Mouse (Mus musculus): ENCODE measurements around the gene Rnf224.

The Rnf224 gene

GRCm38 (mm10) chr2:25228431-25228889 lies 8.1 kb downstream of the Rnf224 start:
- intact Hi-C loops (cut with DNase I) = loop anchor here (1.0 kb wide), 1 partner anchor 35 kb away; no protein-coding TSS in a partner anchor

- intact Hi-C loops (cut with DNase I) = no loop called here
Observed at GRCm38 (mm10) chr2:25227406-25227805, 9.2 kb downstream of the Rnf224 start.

- intact Hi-C loops (cut with DNase I) = no loop called here
Observed at GRCm38 (mm10) chr2:25226864-25227263, 9.7 kb downstream of the Rnf224 start.

GRCm38 (mm10) chr2:25225811-25226379 lies 10.7 kb downstream of the Rnf224 start:
- intact Hi-C loops (cut with DNase I) = no loop called here

GRCm38 (mm10) chr2:25224766-25225752 lies 11.5 kb downstream of the Rnf224 start:
- intact Hi-C loops (cut with DNase I) = no loop called here

GRCm38 (mm10) chr2:25224492-25224765 lies 12.2 kb downstream of the Rnf224 start, which contains the start of gene Tubb4b:
Tubb4b (minus strand) TSS chr2:25224702.
- intact Hi-C loops (cut with DNase I) = no loop called here

DNA sequence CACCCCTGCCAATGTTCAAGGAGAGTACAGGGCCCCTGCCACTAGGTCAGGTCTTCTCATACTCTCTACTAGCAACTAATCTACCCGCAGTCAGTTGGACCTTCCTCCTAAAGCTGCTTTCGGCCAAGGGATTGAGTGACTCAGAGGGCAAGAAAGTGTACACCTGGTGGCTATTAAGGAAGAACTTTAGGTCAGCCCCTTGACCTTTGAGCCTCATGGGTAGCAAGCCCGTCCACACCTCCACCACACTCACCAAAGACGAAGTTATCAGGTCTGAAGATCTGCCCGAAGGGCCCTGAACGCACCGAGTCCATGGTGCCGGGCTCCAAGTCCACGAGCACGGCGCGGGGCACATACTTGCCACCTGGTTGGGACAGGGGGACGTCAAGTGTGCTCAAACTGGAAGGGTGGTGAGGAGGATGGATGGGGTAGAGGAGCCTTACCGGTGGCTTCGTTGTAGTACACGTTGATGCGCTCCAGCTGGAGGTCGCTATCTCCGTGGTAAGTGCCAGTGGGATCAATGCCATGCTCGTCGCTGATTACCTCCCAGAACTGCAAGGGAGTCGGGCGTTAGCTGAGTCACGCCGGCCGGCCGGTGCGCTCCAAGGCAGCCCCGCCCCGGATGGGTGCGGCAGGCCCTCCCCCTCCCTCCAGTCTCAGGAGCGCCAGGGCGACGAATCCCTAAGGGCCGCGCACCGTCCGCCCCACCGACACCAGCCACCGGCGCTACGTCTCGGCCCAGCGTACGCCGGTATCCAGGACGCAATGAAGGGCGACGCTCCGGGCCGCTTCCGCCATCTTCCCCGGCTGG lies 12.7 kb downstream of the Rnf224 start:
- intact Hi-C loops (cut with DNase I) = no loop called here

DNA sequence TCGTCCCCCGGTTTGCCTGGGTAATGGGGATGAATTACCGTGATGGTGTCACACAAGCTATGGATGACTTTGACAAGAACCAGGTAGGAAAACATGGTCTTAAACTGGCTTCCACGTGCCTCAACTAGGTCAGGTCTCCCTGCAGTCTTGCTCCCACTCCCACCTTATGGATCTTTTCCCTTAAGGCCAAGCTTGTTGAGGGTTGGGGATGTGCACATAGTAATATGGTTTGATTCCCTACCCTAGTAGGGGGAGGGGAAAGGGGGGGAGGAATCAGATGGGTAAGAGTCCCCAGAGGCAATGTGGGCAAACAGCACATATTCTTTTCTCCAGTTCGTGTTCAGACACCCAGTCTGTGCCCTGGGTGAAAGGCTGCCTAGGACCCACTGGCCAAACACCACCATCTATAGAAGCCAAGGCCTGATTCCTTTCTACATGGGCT lies 15.2 kb downstream of the Rnf224 start:
- intact Hi-C loops (cut with DNase I) = no loop called here

- intact Hi-C loops (cut with DNase I) = no loop called here
Observed at GRCm38 (mm10) chr2:25218445-25218844, 18.1 kb downstream of the Rnf224 start, which contains the start of gene Fam166a. Fam166a (plus strand) TSS chr2:25218745.

- intact Hi-C loops (cut with DNase I) = no loop called here
Observed at GRCm38 (mm10) chr2:25217666-25218065, 18.9 kb downstream of the Rnf224 start.

DNA sequence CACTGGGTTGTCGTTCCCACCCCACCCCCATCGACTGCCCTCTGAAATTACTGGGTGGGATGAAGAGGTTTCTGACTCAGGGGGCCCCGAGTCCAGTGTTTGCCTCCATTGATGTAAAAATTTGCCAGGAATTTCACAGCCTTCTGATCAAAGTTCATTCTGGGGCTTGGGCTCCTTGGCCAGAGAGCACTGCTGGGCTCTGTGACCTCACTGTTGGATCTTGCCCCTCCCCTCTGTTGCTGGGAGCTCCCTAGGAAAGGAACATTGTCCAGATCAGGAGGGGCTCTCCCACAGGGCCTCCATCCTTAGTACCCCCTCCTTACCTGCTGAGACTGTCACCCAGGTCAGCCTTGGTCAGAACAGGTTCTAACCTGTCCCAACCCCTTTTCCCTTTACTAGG lies 22.1 kb downstream of the Rnf224 start, which contains the start of gene Stpg3:
TSS of gene Stpg3 (minus strand) at position 194 of the 400 bp plus-strand sequence.
- intact Hi-C loops (cut with DNase I) = no loop called here

GRCm38 (mm10) chr2:25213266-25213865 lies 23.2 kb downstream of the Rnf224 start:
- intact Hi-C loops (cut with DNase I) = no loop called here

DNA sequence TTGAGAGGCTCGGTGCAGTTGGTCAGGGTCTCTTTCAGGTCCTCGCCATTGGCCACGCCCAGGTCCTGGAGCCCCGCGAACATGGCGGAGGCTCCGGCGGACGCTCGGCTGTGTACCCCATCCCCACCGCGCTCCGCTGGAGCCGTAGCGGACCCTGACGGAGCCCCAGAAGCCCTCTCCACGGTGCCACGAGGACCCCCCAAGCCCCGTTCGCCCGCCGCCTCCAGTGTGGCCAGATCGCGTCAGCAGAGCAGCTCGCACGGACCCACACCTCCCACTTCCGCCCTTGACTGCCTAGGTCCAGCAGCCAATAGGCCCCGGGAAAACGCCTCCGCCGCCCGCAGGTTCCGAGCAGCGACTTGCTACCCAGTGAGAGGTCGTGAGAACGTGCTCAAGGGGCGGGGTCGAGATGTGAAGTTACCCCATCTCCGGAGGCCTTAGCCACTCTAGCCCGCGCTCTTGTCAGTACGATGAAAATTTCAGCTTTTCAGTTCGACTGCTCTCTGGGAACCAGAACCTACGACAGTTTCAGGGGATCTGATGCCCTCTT lies 25.4 kb downstream of the Rnf224 start, which contains the start of gene Nelfb:
TSS of gene Nelfb (minus strand) at position 369 of the 550 bp plus-strand sequence.
- intact Hi-C loops (cut with DNase I) = no loop called here

- intact Hi-C loops (cut with DNase I) = no loop called here
Observed at GRCm38 (mm10) chr2:25210686-25211085, 25.9 kb downstream of the Rnf224 start.

DNA sequence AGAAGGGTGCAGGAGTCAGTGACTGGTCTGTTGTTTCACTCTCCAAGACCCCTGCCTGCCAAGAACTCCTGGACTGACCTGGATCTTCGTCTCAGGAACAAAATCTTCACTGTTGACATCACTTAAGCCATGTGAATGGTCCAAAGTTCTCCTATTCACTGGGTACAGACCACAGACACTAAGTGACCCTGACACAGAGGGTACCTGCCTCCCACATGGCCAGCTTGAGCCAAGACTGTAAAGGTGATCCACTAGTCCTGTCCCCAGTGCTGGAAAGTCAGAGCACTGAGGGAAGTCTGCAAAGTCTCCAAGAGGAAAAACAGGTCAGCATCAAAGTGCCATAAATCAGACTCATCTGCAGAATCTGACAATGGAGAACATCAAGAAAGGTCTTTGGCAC lies 29.0 kb downstream of the Rnf224 start:
- intact Hi-C loops (cut with DNase I) = no loop called here

DNA sequence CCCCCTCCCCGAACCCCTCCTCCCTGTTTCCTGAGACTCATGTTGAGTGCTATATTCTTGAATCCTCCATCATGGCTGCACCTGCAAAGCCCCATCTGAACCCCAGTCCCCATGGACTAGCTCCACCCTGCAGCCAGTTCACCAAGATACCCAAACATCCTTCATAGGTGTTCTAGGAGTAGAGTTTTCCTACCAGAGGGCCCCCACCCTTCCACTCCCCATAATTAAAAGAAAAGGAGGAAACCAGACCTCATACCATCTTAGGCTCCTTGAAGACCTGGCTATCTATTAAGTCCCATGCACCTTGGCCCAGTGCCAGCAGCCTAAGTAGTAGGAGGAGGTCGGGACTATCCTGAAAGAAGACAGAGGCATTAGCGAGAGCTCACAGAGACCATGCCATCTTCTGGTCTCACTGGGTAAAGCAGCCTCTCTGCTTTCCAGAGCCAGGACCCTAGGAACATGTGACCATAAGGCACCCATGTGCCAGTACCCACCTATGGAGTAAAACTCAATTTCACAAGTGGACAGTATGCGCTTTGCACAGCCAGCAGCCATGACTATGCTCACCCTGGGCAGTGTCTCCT lies 32.9 kb downstream of the Rnf224 start:
- intact Hi-C loops (cut with DNase I) = no loop called here

GRCm38 (mm10) chr2:25200631-25201030 lies 36.0 kb downstream of the Rnf224 start:
- intact Hi-C loops (cut with DNase I) = no loop called here

GRCm38 (mm10) chr2:25197946-25198345 lies 38.6 kb downstream of the Rnf224 start:
- intact Hi-C loops (cut with DNase I) = loop anchor here (10.0 kb wide), 1 partner anchor 137 kb away; the partner anchor contains the start of gene Man1b1

DNA sequence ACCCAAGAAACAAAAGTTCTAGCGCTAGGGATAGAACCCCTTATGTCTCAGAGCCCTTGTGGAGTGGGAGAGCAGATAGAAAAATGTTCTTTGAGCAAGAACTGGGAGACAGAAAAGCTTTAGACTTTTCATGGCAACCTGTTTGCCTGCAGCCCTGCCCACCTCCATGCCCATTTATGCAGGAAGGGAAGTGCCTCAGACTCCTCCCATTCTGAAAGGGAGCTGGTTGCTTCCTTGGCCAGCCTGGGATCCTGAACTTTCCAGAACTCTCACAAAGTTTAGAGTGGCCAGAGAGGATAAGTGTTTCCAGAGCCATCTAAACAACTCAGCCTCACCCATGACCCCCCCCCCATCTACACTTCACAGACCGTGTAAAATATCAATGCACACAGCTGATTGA lies 39.4 kb downstream of the Rnf224 start:
- intact Hi-C loops (cut with DNase I) = loop anchor here (10.0 kb wide), 1 partner anchor 138 kb away; the partner anchor contains the start of gene Man1b1

All from adrenal gland (tissue).